Mouse (Mus musculus) CD8-positive naive resting alpha-beta T cell, adult 2 months (primary cell): ENCODE results near the gene Fryl.

Experiments
- DNase-seq, 2 experiments: peaks; one replicate each; pipeline ENCODE4 v3.0.0; 2022; ENCODE audit warnings: low read depth in 2 of 2, low spot score in 2 of 2

Gene Fryl

DNA sequence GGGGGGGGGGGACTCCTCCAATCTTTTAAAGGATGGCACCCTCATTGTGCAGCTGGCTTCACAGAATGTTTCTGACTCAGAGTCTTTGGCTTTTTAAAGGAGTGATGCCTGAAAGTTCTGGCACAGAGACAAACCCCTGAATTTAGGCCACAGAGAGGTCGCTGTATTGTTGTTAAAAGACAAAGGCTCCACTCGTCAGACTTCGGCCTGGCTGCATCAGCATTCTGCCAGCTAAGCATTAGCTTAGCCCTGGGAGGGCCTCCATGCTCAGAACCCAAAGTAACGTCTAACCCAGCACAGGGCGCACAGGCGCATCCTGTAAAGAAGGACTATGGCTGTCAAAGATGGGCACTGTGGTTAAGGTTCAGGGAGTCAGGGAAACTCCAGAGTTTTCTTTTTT lies 92.4 kb downstream of the Fryl start:
- no peak for DNase-seq

DNA sequence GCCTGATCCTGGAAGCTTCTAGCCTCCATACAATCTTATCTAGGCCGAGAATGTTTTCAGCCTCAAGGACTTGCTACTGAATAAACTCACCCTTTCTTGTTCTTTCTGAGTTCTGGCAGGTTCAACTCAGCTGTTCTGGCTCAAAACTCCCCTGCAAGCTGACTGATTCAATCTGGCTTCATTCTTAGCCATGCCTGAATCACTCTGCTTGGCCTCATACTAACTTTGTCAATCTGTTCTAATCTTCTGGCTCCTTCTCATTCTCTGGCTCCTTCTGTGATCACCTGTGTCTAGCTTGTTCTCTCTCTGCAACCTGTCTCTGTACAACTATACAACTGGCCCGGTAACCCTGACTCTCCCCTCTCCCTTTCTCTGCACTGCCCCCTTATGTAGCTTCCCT lies 93.9 kb downstream of the Fryl start:
- no peak for DNase-seq

DNA sequence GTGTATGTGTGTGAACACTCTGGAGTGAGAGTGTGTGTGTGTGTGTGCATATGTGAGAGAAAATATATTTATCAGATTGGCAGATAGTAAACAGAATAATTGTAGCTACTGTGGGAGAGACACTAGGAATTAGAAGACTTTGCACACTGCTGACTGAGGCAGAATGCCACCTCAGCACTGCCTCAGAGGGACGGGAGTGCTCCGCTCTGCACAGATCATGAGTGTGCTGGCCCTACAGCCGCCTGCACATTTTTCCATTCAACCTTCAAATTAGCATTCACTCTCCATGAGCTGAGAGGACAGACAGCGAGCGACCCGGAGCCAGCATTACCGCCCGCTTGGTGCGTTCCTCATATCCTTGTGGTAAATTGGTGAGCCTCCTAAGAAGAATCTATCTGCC lies 96.0 kb downstream of the Fryl start:
- DNase-seq = no peak

DNA sequence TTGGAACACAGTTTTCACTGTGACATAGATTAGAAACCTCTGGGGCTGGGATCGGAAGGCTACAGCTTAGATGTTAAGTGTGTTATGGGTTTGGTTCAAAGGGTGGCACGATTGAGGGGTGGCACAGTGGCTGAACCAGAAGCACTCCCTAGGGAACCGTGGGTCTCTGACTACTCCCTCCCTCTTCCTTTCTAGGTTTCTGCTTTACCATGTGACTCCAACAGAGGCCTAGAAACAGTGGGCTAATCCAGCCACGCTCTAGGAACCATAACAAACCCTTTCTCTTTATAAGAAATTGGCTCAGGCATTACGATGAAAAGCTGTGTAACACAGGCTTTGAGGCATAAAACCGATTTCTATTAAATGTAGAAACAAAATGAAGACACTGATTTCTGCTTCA lies 98.9 kb downstream of the Fryl start:
- DNase-seq = no peak

DNA sequence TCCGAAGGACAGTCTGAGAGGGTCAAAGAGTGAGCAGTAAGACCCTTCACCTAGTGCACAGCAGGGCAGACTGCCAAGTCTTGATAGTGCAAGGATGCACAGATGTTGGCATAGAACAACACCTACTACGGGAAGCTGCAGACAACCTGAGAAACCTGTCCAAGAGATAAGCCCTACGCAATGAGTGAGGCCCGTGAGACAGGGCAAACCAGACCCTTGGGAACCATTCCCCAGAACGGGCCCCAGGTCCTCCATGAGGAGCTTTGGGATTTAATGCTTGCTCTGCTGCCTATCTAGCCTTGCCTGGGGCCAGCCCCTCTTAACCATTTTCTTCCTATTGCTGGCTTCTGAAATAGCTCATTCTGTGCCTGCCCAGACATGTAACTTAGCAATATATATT lies 99.4 kb downstream of the Fryl start:
- no peak for DNase-seq

DNA sequence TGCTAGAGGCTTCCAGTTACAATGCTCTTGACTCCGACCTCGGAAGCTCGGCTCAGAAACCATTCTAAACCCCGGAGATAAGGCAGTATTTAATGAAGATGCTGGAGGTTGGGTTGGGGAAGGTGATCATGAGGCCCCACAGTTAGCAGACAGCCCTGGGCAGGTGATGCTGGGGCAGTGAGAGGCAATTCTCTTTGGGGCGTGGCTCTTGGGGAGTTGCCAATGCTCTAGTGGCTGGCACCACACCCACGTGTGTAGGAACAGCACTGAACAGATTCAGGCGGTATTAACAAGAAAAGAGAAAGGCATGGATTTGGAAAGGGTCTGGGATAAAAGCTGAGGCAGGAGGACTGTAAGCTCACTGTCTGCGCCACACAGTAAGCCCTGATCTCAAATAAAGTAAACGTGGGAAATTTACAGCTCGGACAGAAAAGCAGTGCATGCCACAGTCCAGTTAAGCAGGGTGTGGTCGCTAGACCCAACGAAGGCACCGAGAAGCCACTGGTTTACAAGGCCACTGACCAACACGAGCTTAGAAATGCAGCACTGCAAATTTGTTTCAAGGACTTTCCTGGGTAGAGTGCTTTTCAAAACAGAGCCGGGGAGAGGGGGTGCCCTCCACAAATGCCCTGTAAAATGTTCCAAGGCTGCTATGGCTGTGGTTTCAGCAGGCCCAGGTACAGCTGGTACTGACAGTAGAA lies 100.0 kb downstream of the Fryl start:
- no peak for DNase-seq

DNA sequence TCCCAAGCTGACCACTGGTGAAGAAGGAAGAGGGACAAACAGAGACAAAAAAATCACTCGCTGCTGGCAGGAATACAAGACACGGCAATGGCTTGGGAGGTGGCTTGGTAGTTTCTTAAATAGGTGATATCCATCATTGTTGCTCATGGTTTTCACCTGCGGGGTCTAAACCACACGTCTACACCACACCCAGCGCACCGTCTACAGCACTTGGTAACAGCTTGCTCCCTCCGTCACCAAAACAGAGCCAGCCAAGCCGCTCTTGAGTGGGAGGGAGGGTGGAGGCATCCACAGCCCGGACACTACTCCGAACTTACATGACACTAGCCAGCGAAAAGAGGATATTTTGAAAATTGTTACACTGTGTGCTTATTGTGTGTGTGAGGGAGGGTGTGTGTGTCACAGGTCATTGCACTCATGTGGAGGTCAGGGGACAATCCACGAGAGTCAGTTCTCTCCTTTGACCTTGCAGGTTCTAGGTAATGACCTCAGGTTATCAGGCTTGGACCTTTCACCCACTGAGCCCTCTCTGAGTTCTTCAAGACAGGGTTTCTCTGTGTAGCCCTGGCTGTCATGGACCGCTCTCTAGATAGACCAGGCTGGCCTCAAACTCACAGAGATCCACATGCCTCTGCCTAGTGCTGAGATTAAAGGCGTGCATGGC lies 102.5 kb downstream of the Fryl start:
- DNase-seq = peak; percentile 63 to 66

DNA sequence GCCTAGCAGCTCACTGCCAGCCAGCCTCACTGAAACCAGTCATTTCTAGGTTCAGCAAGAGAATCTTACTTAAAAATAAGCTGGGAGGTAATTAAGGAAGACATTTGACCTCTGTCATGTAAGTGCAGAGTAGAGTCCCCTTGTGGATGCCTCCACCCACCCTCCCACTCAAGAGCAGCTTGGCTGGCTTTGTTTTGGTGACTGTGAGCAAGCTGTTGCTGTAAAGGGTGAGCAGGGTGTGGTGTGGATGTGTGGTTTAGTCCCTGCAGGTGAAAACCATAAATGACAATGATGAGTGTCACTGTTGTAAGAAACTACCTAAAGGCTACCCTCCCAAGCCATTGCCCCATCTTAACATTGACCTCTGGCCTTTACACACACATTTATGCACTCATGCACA lies 104.2 kb downstream of the Fryl start:
- DNase-seq = peak; percentile 12 to 34

DNA sequence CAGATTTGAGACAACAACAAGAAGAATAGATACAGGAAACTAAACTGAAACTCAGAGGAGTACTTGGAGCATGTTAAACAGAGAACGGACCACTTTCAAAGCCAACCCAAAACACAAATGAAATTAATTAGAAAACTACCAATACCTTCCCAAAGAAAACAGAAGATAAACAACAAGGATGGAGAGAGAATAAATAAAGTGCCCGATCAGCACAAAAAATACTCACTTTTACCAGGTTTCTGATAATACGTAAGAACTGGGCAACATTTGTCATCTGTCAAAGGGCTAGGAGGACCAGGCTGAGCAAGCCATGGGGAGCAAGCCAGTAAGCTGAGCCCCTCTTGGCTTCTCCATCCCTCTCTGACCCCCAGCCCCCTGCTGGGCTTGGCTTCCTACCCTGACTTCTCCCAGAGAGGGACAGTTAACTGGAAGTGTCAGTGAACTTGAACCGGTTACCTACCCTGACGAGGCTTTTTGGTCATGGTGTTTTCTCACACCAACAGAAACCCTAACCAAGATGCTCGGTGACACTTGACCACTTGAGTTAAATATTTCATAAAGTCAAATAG lies 105.5 kb downstream of the Fryl start:
- no peak for DNase-seq

DNA sequence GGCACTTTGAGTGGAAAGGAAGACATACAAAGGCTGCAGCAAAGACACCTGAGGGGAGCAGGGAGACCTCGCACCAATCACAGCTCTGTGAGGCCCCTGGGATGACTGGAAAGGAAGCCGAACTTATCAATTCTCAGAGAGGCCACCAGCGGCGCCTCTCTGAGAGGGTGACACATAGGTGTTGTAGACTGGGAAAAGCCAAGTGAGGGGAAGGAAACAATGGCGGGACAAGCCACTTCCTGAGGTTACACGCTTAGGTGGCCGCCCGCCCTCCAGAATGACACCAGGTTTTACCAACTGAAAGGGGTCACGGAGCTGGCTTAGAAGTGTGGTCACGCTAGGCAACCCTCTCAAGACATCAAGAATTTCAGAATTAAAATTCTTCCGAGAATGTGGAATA lies 111.4 kb downstream of the Fryl start:
- no peak for DNase-seq

DNA sequence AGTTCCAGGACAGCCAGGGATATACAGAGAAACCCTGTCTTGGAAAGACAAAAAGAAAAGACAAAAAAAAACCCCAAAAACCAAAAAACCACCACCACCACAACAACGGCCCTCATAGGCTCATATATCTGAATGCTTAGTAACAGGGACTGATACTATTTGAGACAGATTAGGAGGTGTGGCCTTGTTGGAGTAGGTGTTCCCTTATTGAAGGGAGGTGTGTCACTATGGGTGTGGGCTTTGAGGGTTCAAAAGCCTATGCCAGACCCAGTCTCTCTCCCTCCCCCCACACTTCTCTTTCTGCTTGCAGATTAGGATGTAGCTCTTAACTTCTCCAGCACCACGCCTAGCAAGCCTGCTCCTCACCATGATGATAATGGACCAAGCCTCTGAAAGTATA lies 114.7 kb downstream of the Fryl start:
- DNase-seq = no peak

DNA sequence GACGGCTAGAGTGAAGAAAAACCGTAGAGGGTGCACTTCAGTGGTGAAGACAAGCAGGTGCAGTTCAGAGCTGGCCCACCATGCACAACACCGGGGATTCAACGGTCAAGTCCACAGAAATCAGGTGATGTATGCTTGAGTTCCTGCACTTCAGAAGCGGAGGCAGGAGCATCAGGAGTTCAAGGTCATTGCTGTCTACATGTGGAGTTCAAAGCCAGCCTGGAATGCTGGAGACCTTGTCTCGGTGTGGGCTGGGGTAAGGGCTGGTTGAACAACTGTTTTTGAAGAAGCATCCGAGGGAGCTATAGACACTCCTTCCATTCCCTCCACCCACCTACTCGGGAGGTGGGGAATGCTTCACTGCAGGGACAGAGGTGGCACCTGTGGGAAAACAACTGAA lies 115.3 kb downstream of the Fryl start:
- no peak for DNase-seq

DNA sequence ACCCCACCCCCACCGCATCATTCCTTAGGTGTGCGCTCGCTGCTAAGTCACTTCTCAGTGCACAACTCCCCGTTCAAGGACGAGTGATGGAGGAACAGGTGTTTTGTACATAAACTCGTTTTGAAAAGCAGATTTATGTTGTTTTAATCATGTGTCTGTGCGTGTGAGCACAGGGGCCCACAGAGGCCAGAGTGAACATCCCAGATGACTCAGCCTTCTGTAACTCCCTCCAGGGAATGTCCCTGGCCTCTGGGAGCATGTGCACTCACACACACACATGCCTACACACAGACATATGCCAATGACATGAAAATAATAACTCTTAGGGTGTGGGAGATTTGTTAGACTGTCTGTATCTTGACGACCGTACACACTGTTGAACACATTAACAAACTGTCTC lies 118.9 kb downstream of the Fryl start:
- no peak for DNase-seq

DNA sequence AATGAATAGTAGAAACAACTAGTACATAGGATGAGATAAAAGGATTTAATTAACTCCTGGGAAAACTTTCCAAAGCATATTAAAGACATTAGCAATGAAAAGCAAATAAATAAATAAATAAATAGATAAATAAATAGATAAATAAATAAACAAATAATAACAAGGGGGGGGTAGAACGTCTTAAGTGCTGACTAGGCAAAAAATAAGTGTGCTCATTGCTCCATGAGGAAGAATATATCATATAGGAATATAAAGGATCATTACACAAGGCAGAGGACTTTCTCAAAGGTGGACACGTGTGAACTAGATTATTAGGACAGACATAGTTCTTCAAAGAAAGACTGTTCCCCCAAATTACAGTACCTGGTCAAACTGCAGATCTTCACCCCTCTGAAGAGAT lies 120.5 kb downstream of the Fryl start:
- no peak for DNase-seq

DNA sequence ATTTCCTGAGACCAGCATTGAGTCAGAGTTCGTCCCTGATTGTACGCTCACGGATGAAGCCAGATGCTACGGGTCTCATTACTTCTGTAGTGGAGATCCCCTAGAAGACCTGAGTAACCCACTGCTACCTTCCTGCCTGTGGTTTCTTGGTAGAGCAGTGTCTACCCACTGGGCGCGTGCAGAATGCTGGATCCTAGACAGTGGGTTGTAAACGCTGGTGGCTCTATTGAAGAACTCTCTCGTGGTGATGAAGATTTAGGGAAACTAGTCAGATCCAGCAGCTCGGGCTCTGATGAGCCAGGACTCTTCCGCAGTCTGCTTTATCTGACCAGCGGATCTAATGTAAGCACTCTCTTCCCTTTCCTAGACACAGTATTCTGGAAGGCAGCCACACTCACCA lies 121.3 kb downstream of the Fryl start:
- no peak for DNase-seq

DNA sequence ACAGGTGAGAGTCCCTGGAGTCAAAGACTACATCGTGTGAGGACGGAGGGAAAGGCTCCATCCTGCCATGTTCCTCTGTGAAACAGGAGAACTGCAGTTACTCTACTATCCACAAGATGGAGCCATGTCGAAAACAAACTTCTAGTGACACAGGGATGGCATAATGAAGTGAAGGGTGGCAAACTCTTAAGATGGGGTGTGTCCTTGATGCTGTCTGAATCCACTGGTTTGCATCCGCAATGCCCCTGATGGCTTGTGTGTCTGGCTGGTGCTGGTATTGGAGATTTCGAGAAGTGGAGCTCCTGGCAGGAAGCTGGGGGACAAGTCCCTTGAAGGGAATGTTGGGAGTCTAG lies 122.6 kb downstream of the Fryl start:
- DNase-seq = peak; percentile 46 to 54

DNA sequence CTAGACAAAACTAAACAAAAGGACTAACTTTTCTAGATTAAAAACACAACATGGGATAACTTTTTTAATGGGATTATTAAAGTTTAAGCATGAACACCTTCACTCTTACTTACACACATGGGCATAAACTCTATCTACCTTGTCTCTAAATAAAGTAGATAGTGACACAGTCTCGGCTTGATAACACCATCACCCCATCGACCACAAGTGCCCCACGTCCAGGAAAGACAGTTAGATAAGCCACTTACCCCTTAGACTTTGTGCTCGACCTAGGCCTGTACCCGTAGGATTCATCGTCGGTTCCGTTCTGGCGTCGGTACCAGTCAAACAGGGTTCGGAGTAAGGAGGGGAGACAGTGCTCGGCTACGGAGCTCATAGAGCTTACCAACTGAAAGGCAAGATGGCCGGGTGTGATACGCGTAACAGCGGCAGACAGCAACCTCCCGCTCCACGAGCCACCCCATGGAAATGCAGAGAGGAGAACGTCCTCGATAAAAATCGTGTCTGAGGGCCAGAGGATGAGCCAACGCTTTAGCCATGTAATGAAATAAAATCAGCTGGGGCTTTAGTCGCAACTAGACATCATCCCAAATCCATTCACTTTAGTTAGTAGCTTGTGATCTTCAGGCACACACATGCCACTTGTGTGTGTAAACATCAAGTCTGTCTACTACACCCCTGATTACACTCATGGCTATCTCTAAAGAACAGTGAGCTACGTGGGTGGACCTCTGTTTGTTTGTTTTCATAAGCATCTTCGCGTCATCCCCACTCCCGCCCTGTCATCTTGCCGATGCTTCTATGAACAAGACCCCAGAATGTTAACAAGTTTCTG lies 123.2 kb downstream of the Fryl start:
- no peak for DNase-seq

DNA sequence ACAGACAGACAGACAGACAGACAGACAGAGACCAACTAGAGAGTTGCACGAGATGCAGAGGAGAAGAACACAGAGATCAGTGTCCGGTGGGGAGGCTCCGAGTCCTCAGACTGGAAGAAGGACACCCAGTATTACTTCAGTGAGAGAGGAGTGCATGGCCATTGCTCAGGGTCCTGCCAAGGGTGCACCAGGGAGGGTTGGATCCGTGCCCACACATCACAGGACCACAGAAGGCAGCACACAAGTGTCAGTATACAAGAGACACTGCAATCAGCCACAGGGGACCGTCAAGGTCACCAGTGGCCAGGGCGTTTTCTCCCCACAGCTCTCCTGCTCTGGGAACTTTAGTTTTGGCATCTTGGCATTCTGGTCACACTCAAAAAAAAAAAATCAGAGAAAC lies 125.4 kb downstream of the Fryl start:
- no peak for DNase-seq

DNA sequence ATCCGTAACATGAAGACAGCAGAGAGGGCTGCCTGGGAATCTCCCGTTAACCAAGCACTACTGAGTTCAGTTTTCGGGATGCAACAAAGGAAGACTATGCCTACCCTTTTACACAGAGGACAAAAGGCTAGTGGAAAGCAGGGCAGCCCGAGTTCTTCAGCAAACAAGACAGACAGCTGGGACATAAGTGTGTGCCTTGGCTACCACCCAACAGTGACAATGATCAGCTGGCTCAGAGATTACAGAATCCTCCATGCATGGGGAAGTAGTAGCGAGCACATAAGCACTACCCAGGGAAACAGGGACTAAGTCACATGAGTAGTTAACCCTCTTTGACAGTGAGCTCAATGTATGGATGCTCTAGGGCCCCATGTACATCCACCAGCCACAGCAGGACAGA lies 126.5 kb downstream of the Fryl start:
- DNase-seq = no peak

DNA sequence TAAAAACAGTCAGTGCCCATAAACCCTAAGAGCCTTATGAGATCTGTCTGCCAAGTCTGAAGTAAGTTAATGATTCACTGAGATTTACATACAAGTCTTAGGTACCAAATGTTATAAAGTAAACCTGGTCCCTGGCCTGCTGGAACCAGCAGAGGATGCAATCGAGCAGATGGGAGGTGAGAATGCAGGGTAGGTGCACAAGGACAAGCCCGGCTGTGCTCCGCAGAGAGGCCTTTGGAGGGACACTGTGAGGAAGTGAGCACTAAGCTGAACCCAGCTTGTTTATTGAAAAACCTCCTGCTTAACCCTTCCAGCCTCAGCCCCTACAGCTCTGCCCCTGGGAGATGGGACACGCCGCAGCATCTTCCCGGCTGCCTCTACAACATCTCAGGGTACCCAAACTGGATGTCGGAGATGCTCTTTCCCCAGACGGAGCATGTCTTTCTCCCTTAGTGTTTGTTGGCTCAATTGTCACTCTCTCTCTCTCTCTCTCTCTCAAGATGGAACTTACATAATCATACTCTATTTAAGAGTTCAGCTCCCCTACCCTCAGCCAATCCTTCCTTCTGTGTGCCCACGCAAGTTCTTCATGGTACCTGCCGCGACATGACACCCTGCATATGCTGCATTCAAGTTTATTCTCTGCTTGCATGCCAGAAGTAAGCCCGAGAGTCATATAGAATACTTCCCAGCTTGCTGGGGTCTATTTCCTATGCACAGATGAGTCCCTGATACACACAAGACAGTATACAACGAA lies 136.3 kb downstream of the Fryl start:
- no peak for DNase-seq

DNA sequence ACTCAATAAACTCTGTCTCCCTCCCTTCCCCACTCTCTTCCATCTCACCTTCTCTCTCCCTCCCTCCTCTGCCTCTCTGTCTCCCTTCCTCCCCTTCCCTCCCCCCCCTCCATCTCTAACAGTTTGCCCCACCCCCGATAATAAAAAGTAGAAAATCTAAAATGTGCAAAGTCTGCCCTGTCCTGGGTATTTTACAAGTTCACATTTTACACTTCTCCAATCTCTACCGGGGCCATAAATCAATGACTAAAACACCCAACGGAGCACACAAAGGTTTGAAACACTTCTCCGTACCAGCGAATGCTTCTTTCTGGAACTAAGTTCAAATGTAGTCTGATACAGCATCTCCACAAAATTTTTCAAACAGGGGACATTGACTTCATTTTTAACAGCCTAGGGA lies 136.9 kb downstream of the Fryl start:
- DNase-seq = no peak
